Mouse (Mus musculus): ENCODE measurements at regions not wholly inside any gene's neighbourhood (a gene's known extent, or its start where the extent isn't known, plus 50 kb on each side); places are given as distances from the start of the nearest gene placed in this dataset.

DNA sequence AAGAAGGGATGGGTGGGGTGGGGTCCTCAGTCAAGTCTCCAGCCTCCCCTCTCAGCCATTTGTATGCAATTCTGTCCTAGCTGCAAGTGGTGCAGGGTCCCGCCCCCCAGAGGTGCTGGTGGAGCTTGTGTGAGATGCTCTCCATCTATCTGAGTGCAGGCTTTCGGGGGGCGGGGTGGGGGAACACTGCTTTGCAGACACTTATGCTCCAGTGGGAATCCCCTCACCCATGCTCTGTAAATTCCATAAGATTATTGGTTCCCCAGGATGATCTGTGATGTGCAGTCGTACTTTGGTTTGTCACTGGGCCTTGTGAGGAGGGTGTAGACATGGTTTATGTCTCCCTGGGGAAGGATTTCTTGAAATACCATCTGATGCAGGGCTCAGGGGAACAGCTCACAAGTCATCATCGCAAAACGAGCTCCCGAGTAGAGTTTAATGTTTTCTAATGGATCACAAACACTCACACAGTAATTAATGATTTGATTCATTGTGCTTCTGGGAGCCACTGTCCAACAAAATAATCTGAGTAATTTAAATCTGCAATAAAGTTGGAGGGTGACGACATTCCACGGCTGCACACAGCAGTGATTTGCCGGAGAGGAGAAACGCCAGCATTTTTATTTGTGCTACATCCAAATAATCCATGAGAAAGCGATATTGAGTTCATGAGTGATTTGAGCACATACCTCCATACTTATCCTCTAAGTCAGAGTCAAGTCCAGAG is 540.3 kb upstream of the Hs6st1 start:
- TF ChIP-seq CTCF (IDR thresholded peaks at IDR 0.05; ENCODE audit: borderline replicate concordance, insufficient read depth, low read length) (no peak), POLR2A (IDR thresholded peaks at IDR 0.05; ENCODE audit: low read depth, low read length) (no peak)

Data from embryonic fibroblast, embryonic 13.5 days (primary cell).